Mouse (Mus musculus): ENCODE data around the gene Klk1b1.
"Not testable (repeated sequence)": the region's sequence is repeated elsewhere in the genome, so short reads cannot be mapped to it uniquely, and the experiment has no call there.

Klk1b1 gene

DNA sequence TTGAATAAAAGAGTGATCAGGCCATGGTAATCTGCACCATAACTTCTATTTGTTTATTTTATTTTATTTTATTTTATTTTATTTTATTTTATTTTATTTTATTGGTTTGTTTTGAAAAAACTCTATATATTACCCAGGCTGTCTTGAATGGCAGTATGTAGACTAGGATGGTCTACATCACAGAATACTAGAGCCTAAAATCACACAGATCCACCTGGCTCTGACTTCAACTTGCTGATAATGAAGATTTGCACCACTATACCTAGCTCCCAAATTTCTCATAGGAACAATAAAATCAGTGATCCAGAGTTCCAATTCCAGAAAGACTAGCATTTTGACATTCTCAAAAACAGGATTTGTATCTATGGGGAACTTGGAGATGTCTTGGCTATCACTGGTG lies 45.3 kb downstream of the Klk1b1 start, which contains the start of gene Klk1b26:
Klk1b26 (plus strand) TSS at position 301 of the 400 bp plus-strand sequence.
- DNase-seq, result not testable (repeated sequence)

DNA sequence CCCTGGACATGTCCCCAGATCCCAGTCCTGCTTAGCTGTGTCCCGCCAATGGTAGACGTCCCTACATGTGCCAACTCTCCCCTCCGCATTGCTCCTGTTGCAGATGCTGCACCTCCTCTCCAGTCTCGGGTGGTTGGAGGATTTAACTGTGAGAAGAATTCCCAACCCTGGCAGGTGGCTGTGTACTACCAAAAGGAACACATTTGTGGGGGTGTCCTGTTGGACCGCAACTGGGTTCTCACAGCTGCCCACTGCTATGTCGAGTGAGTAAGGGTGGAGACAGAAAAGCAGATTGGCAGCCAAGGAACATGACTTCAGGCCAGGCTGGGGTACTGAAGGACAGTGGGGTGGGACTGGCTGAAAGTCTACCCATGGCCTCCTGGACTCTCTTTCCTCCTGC lies 48.1 kb downstream of the Klk1b1 start:
- DNase-seq, result not testable (repeated sequence)

- no peak for DNase-seq
These were observed 48.5 kb downstream of the Klk1b1 start for GRCm38 (mm10) chr7:44015071-44015470.
